Mouse (Mus musculus): ENCODE measurements around the gene Fam114a2. TPM values are rescaled to one million over a fixed set of nuclear protein-coding genes. Genes with fewer than 3 reads are reported as not detected.

Gene Fam114a2
- polyA plus RNA-seq, 1 experiment, result 28.7 TPM

DNA sequence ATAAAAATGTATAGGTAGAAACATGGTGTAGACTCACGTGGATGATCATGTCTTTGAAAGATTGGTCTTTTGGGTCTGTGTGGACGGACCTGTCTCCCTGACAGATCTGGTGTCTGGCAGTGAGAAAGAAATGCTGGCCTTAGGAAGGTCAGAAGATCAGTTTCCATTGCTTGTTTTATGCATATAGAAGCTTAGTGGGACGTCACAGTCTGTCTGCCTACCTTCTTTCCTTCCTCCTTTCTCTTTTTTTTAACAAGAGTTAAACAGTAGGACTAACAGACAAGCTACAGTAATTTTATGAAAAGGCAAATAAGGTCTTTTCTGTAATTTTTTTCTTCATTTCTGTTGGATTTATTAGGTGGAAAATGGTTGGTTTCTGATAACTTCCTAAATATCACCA lies 10.7 kb upstream of the Fam114a2 start:
- no peak for TF ChIP-seq TCF12 (IDR thresholded peaks at IDR 0.05; ENCODE audit: insufficient read depth, poor library complexity, severe bottlenecking)
- no peak for TF ChIP-seq SRF (IDR thresholded peaks at IDR 0.05; ENCODE audit: control insufficient read depth, insufficient read length, low read depth)
- TF ChIP-seq POLR2AphosphoS2 (IDR thresholded peaks at IDR 0.05; ENCODE audit: insufficient read length, low read depth), result no peak
- TF ChIP-seq E2F4 (IDR thresholded peaks at IDR 0.05; ENCODE audit: insufficient read depth), result no peak
- TF ChIP-seq REST (IDR thresholded peaks at IDR 0.05; ENCODE audit: insufficient read depth, insufficient read length), result no peak
- TF ChIP-seq MYOG (IDR thresholded peaks at IDR 0.05; ENCODE audit: control insufficient read depth in 1 of 3, insufficient read depth in 1 of 3, insufficient read length in 2 of 3, low read depth in 2 of 3), result no peak
- no peak for TF ChIP-seq CEBPB (IDR thresholded peaks at IDR 0.05; ENCODE audit: insufficient read depth, poor library complexity, severe bottlenecking)
- no peak for TF ChIP-seq USF1 (IDR thresholded peaks at IDR 0.05; ENCODE audit: low read depth)
- TF ChIP-seq TCF3 (IDR thresholded peaks at IDR 0.05; ENCODE audit: insufficient read length, low read depth), result no peak
- no peak for TF ChIP-seq MYOD1 (IDR thresholded peaks at IDR 0.05; ENCODE audit: control insufficient read depth in 1 of 3, insufficient read length in 2 of 3, low read depth in 2 of 3)
- no peak for TF ChIP-seq MAX (IDR thresholded peaks at IDR 0.05; ENCODE audit: low read depth)
- no peak for TF ChIP-seq POLR2A (IDR thresholded peaks at IDR 0.05; ENCODE audit: insufficient read length, low read depth)
- peaks cover 28% of the 10 kb centered on the region for H3K36me3 ChIP-seq (ENCODE audit: control insufficient read depth, insufficient read depth)

DNA sequence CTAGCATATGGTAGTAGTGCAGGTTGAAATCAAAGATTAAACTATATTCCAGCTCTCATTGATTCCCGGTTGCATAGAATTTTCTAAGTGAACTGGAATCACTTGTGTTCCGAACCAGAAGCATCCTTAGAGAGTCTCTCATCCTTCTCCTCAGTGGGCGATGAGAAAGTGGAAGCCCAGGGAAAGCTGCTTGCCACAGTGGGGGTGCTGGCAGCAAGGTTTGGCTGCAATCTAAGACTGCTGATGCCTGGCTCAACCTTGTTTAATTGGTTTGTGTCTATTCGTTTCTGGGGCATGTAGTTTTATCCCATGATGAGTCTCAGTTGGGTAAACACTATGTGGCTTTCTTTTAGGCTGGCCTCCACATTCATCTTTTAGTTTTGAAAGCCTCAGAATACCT lies 9.1 kb upstream of the Fam114a2 start:
- TF ChIP-seq MYOG (IDR thresholded peaks at IDR 0.05; ENCODE audit: control insufficient read depth in 1 of 3, insufficient read depth in 1 of 3, insufficient read length in 2 of 3, low read depth in 2 of 3) (no peak), POLR2AphosphoS2 (IDR thresholded peaks at IDR 0.05; ENCODE audit: insufficient read length, low read depth) (no peak), MYOD1 (IDR thresholded peaks at IDR 0.05; ENCODE audit: control insufficient read depth in 1 of 3, insufficient read length in 2 of 3, low read depth in 2 of 3) (no peak), USF1 (IDR thresholded peaks at IDR 0.05; ENCODE audit: low read depth) (no peak), TCF3 (IDR thresholded peaks at IDR 0.05; ENCODE audit: insufficient read length, low read depth) (no peak), REST (IDR thresholded peaks at IDR 0.05; ENCODE audit: insufficient read depth, insufficient read length) (no peak), SRF (IDR thresholded peaks at IDR 0.05; ENCODE audit: control insufficient read depth, insufficient read length, low read depth) (no peak), MAX (IDR thresholded peaks at IDR 0.05; ENCODE audit: low read depth) (no peak), POLR2A (IDR thresholded peaks at IDR 0.05; ENCODE audit: insufficient read length, low read depth) (no peak), TCF12 (IDR thresholded peaks at IDR 0.05; ENCODE audit: insufficient read depth, poor library complexity, severe bottlenecking) (no peak), E2F4 (IDR thresholded peaks at IDR 0.05; ENCODE audit: insufficient read depth) (no peak), CEBPB (IDR thresholded peaks at IDR 0.05; ENCODE audit: insufficient read depth, poor library complexity, severe bottlenecking) (no peak)
- H3K4me3 ChIP-seq, result no peak overlapping the region
- H3ac ChIP-seq (ENCODE audit: control insufficient read depth, insufficient read length), result no peak overlapping the region
- H3K27me3 ChIP-seq (ENCODE audit: control insufficient read depth, insufficient read depth, insufficient read length), result no peaks in the 10 kb centered on the region
- no peak overlapping the region for H3K4me2 ChIP-seq (ENCODE audit: low read depth)
- peaks cover 28% of the 10 kb centered on the region for H3K36me3 ChIP-seq (ENCODE audit: control insufficient read depth, insufficient read depth)
- H3K79me2 ChIP-seq (ENCODE audit: control insufficient read depth, insufficient read depth), result peaks cover 13% of the 10 kb centered on the region

More for the DNA sequence above, 10.7 kb upstream of the Fam114a2 start:
- Histone ChIP-seq H3K27me3 (ENCODE audit: control insufficient read depth, insufficient read depth, insufficient read length) (no peaks in the 10 kb centered on the region), H3K79me2 (ENCODE audit: control insufficient read depth, insufficient read depth) (peaks cover 7% of the 10 kb centered on the region), H3K4me3 (no peak overlapping the region), H3K4me2 (ENCODE audit: low read depth) (no peak overlapping the region), H3ac (ENCODE audit: control insufficient read depth, insufficient read length) (no peak overlapping the region)

DNA sequence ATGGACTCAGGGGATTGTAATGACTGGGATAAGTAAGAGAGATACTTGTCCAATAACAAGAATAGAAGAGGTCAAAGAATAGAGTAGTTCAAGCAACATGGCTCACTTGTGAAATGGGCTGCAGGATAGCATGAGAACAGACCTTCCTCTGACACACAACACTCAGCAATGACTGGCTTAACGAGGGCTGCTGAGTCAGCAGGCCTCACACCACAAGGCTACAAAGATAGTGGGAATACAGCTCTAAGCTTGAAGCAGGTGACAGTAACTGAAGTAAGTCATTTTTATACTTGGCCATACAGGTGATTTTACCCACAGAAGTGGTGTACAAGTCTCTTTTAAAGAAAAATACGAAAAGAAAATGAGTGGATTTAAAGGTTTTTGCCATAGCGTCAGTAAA lies 7.5 kb upstream of the Fam114a2 start:
- Histone ChIP-seq H3K4me3 (no peak overlapping the region), H3ac (ENCODE audit: control insufficient read depth, insufficient read length) (no peak overlapping the region), H3K27me3 (ENCODE audit: control insufficient read depth, insufficient read depth, insufficient read length) (no peaks in the 10 kb centered on the region), H3K4me2 (ENCODE audit: low read depth) (no peak overlapping the region), H3K79me2 (ENCODE audit: control insufficient read depth, insufficient read depth) (peaks cover 28% of the 10 kb centered on the region), H3K36me3 (ENCODE audit: control insufficient read depth, insufficient read depth) (peaks cover 14% of the 10 kb centered on the region)
- TF ChIP-seq REST (IDR thresholded peaks at IDR 0.05; ENCODE audit: insufficient read depth, insufficient read length), result no peak
- no peak for TF ChIP-seq POLR2A (IDR thresholded peaks at IDR 0.05; ENCODE audit: insufficient read length, low read depth)
- no peak for TF ChIP-seq POLR2AphosphoS2 (IDR thresholded peaks at IDR 0.05; ENCODE audit: insufficient read length, low read depth)
- TF ChIP-seq USF1 (IDR thresholded peaks at IDR 0.05; ENCODE audit: low read depth), result no peak
- TF ChIP-seq SRF (IDR thresholded peaks at IDR 0.05; ENCODE audit: control insufficient read depth, insufficient read length, low read depth), result no peak
- no peak for TF ChIP-seq TCF12 (IDR thresholded peaks at IDR 0.05; ENCODE audit: insufficient read depth, poor library complexity, severe bottlenecking)
- no peak for TF ChIP-seq E2F4 (IDR thresholded peaks at IDR 0.05; ENCODE audit: insufficient read depth)
- no peak for TF ChIP-seq MYOG (IDR thresholded peaks at IDR 0.05; ENCODE audit: control insufficient read depth in 1 of 3, insufficient read depth in 1 of 3, insufficient read length in 2 of 3, low read depth in 2 of 3)
- TF ChIP-seq MYOD1 (IDR thresholded peaks at IDR 0.05; ENCODE audit: control insufficient read depth in 1 of 3, insufficient read length in 2 of 3, low read depth in 2 of 3), result no peak
- no peak for TF ChIP-seq TCF3 (IDR thresholded peaks at IDR 0.05; ENCODE audit: insufficient read length, low read depth)
- TF ChIP-seq CEBPB (IDR thresholded peaks at IDR 0.05; ENCODE audit: insufficient read depth, poor library complexity, severe bottlenecking), result no peak
- no peak for TF ChIP-seq MAX (IDR thresholded peaks at IDR 0.05; ENCODE audit: low read depth)

- Histone ChIP-seq H3K79me2 (ENCODE audit: control insufficient read depth, insufficient read depth) (peaks cover 41% of the 10 kb centered on the region), H3K4me2 (ENCODE audit: low read depth) (no peak overlapping the region), H3K27me3 (ENCODE audit: control insufficient read depth, insufficient read depth, insufficient read length) (no peaks in the 10 kb centered on the region), H3K4me3 (no peak overlapping the region), H3K36me3 (ENCODE audit: control insufficient read depth, insufficient read depth) (peaks cover 4% of the 10 kb centered on the region), H3ac (ENCODE audit: control insufficient read depth, insufficient read length) (no peak overlapping the region)
- TF ChIP-seq MYOD1 (IDR thresholded peaks at IDR 0.05; ENCODE audit: control insufficient read depth in 1 of 3, insufficient read length in 2 of 3, low read depth in 2 of 3) (no peak), MAX (IDR thresholded peaks at IDR 0.05; ENCODE audit: low read depth) (no peak), REST (IDR thresholded peaks at IDR 0.05; ENCODE audit: insufficient read depth, insufficient read length) (no peak), POLR2AphosphoS2 (IDR thresholded peaks at IDR 0.05; ENCODE audit: insufficient read length, low read depth) (no peak), POLR2A (IDR thresholded peaks at IDR 0.05; ENCODE audit: insufficient read length, low read depth) (no peak), E2F4 (IDR thresholded peaks at IDR 0.05; ENCODE audit: insufficient read depth) (no peak), USF1 (IDR thresholded peaks at IDR 0.05; ENCODE audit: low read depth) (no peak), SRF (IDR thresholded peaks at IDR 0.05; ENCODE audit: control insufficient read depth, insufficient read length, low read depth) (no peak), CEBPB (IDR thresholded peaks at IDR 0.05; ENCODE audit: insufficient read depth, poor library complexity, severe bottlenecking) (no peak), TCF12 (IDR thresholded peaks at IDR 0.05; ENCODE audit: insufficient read depth, poor library complexity, severe bottlenecking) (no peak), TCF3 (IDR thresholded peaks at IDR 0.05; ENCODE audit: insufficient read length, low read depth) (no peak), MYOG (IDR thresholded peaks at IDR 0.05; ENCODE audit: control insufficient read depth in 1 of 3, insufficient read depth in 1 of 3, insufficient read length in 2 of 3, low read depth in 2 of 3) (no peak)
Measured at GRCm38 (mm10) chr11:57524597-57524996, 6.2 kb upstream of the Fam114a2 start.
